Mouse (Mus musculus) bone marrow, adult 2 months (tissue): Measurements from ENCODE around the gene Dusp13.

ENCODE experiments used
- CTCF ChIP-seq: fragments of 200-500 bp; IDR thresholded peaks from 2 replicates; pipeline ENCODE4 v1.5.1; 2011; ENCODE audit warnings: low read length, control low read depth; ENCODE audit not compliant: control insufficient read depth, insufficient read depth
- POLR2A ChIP-seq: fragments of 200-500 bp; IDR thresholded peaks from 2 replicates; pipeline ENCODE4 v1.6.1; 2011; ENCODE audit warnings: low read depth, mild to moderate bottlenecking, control low read depth, low read length, borderline replicate concordance; ENCODE audit not compliant: control insufficient read depth

- TF ChIP-seq CTCF, result no peak
- TF ChIP-seq POLR2A, result peak; percentile 68; the same call in 1 of the 2 replicates
Observed at GRCm38 (mm10) chr14:21750008-21750880, 737 bp downstream of the Dusp13 start, which contains the start of gene Samd8.
